Mouse (Mus musculus) forebrain, embryonic 12.5 days (tissue): ENCODE data around the gene Spin1. TPM values are rescaled to one million over a fixed set of nuclear protein-coding genes. Genes with fewer than 3 reads are reported as not detected.

Experiments
- ATAC-seq: fragments of 200-750 bp; cut with Nextera tagmentation; 2 replicates; pipeline ENCODE4 v1.8.0; 2017; ENCODE audit warnings: moderate TSS enrichment; ENCODE audit not compliant: low FRiP score
- H3K27ac ChIP-seq: fragments of 300-500 bp; sonication (generic); 2 replicates; pipeline ENCODE4 v1.5.1; 2016; ENCODE audit warnings: mild to moderate bottlenecking
- H3K27me3 ChIP-seq: fragments of 300-500 bp; sonication (generic); 2 replicates; pipeline ENCODE4 v1.6.1; 2016; ENCODE audit warnings: mild to moderate bottlenecking
- H3K36me3 ChIP-seq: fragments of 300-500 bp; sonication (generic); replicated peaks from 2 replicates; pipeline ENCODE4 v1.6.1; 2016; ENCODE audit warnings: mild to moderate bottlenecking
- H3K4me1 ChIP-seq: fragments of 300-500 bp; sonication (generic); 2 replicates; pipeline ENCODE4 v1.6.1; 2016
- H3K4me2 ChIP-seq: fragments of 300-500 bp; sonication (generic); 2 replicates; pipeline ENCODE4 v1.6.1; 2016; ENCODE audit warnings: mild to moderate bottlenecking, moderate library complexity
- H3K4me3 ChIP-seq: fragments of 300-500 bp; sonication (generic); replicated peaks from 2 replicates; pipeline ENCODE4 v1.5.1; 2016; ENCODE audit warnings: mild to moderate bottlenecking
- H3K9ac ChIP-seq: fragments of 300-500 bp; sonication (generic); 2 replicates; pipeline ENCODE4 v1.6.1; 2016; ENCODE audit warnings: mild to moderate bottlenecking
- H3K9me3 ChIP-seq: fragments of 300-500 bp; sonication (generic); 2 replicates; pipeline ENCODE4 v1.6.1; 2016
- WGBS: fragments of 180-500 bp; shearing (Covaris S2); methylation state at CpG from one replicate; pipeline ENCODE4 v1.1.7; 2016; 5-methylcytosine and 5-hydroxymethylcytosine counted together
- polyA plus RNA-seq: library from polyadenylated mRNA; unstranded; fragments of >200 nt; fragmentation: Nextera tagmentation; extraction: Ambion mirVana; gene quantifications from 2 replicates; pipeline ENCODE4 v1.2.1, GENCODE M21; 2016

The Spin1 gene
- polyA plus RNA-seq, 1 experiment from 2014 or later, result 120 TPM

DNA sequence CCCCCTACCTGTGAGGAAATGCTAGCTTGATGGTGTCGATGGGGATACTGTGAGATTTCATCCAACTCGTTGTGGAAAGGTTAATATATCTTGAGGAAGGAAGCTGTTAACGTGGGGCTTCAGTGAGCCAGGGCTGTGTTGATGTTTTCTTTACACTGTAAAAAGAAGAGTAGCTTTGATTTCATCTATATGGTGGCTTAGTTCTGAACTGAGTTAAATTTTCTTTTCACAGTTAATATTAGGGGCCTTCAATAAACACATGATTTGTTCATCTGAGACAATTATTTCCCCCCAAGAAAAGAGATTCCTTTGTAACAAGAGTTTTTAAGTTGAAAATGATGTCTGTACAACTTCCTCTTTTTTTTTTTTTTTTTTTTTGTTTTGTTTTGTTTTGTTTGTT is 56.6 kb downstream of the Spin1 start:
- H3K9ac ChIP-seq, result no peak overlapping the region
- peaks cover 41% of the 10 kb centered on the region for H3K36me3 ChIP-seq
- no peaks in the 10 kb centered on the region for H3K27me3 ChIP-seq
- WGBS, result 88% methylated on average over 3 of the region's 3 CpGs
- H3K4me2 ChIP-seq, result no peak overlapping the region
- H3K4me1 ChIP-seq, result no peaks in the 10 kb centered on the region
- H3K4me3 ChIP-seq, result no peak overlapping the region
- H3K9me3 ChIP-seq, result no peaks in the 10 kb centered on the region
- ATAC-seq, result no peak
- no peak overlapping the region for H3K27ac ChIP-seq

DNA sequence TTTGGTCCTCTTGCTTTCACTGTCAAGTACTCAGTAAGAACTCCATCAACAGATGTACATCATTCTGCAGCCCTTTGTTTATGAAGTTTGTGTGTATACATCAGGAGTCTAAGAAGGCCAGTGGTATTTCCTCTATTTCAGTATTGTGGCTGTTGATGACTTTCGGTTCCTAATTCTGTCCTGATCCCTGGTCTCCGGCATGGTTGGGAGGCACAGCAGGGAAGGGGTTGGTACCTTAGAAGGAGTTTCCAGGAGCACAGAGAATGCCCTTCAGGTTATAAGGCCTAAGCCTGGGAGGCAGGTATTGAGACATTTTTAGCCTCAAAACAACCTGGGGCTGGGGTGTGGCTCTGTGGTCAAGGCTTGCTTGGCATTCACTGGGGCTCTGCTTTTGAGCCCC is 61.0 kb downstream of the Spin1 start:
- no peak overlapping the region for H3K4me3 ChIP-seq
- 83% methylated on average over 2 of the region's 2 CpGs for WGBS

GRCm38 (mm10) chr13:51162246-51162645 is 61.6 kb downstream of the Spin1 start:
- Histone ChIP-seq H3K27me3 (no peaks in the 10 kb centered on the region), H3K4me1 (no peaks in the 10 kb centered on the region)
- WGBS, result 91% methylated on average over 6 of the region's 6 CpGs

More for the DNA sequence above, 61.0 kb downstream of the Spin1 start:
- H3K27ac ChIP-seq, result no peak overlapping the region
- no peak overlapping the region for H3K4me2 ChIP-seq
- H3K27me3 ChIP-seq, result no peaks in the 10 kb centered on the region
- H3K9ac ChIP-seq, result no peak overlapping the region
- H3K4me1 ChIP-seq, result no peaks in the 10 kb centered on the region
- ATAC-seq, result no peak
- H3K9me3 ChIP-seq, result no peaks in the 10 kb centered on the region
- H3K36me3 ChIP-seq, result peaks cover 12% of the 10 kb centered on the region; the same call in 1 of the 2 replicates

GRCm38 (mm10) chr13:51166711-51167110 is 66.0 kb downstream of the Spin1 start:
- Histone ChIP-seq H3K4me3 (no peak overlapping the region), H3K4me2 (no peak overlapping the region), H3K9ac (no peak overlapping the region), H3K4me1 (peaks cover 16% of the 10 kb centered on the region), H3K36me3 (no peaks in the 10 kb centered on the region), H3K9me3 (no peaks in the 10 kb centered on the region), H3K27me3 (peaks cover 21% of the 10 kb centered on the region), H3K27ac (no peak overlapping the region)
- whole genome bisulfite sequencing, result 75% methylated on average over 11 of the region's 11 CpGs
- no peak for ATAC-seq

More at GRCm38 (mm10) chr13:51162246-51162645, 61.6 kb downstream of the Spin1 start:
- H3K9ac ChIP-seq, result no peak overlapping the region
- no peak overlapping the region for H3K4me3 ChIP-seq
- ATAC-seq, result no peak
- H3K36me3 ChIP-seq, result peaks cover 11% of the 10 kb centered on the region; the same call in 1 of the 2 replicates
- H3K4me2 ChIP-seq, result no peak overlapping the region
- no peaks in the 10 kb centered on the region for H3K9me3 ChIP-seq
- no peak overlapping the region for H3K27ac ChIP-seq

DNA sequence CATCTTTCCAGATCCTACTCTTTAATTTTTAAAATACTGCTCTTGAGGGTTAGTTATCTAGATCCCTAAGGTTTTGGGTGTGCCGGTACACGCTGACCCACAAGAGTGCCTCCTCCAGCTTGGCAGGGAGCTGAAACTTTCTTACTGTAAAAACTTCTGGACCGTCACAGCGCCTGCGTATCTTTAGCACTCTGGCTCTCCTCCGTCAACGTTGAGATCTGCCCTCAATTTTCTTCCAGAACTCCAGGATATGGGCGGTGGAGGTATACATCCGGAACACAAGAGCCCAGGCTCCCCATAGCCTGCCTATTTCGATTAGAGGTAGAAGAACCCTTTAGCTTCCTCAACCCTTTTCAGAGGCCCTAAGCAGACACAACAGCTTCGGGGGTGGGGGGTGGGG is 69.5 kb downstream of the Spin1 start:
- no peak overlapping the region for H3K27ac ChIP-seq
- peaks cover 30% of the 10 kb centered on the region for H3K27me3 ChIP-seq
- H3K4me1 ChIP-seq, result peaks cover 18% of the 10 kb centered on the region
- no peaks in the 10 kb centered on the region for H3K9me3 ChIP-seq
- peak overlapping the region; percentile 42; the same call in 1 of the 2 replicates for H3K9ac ChIP-seq
- H3K4me2 ChIP-seq, result peak overlapping the region; percentile 99
- H3K4me3 ChIP-seq, result peak overlapping the region; percentile 51
- ATAC-seq, result peak; percentile 12; the same call in 1 of the 2 replicates
- WGBS, result 41% methylated on average over 11 of the region's 11 CpGs
- H3K36me3 ChIP-seq, result no peaks in the 10 kb centered on the region

DNA sequence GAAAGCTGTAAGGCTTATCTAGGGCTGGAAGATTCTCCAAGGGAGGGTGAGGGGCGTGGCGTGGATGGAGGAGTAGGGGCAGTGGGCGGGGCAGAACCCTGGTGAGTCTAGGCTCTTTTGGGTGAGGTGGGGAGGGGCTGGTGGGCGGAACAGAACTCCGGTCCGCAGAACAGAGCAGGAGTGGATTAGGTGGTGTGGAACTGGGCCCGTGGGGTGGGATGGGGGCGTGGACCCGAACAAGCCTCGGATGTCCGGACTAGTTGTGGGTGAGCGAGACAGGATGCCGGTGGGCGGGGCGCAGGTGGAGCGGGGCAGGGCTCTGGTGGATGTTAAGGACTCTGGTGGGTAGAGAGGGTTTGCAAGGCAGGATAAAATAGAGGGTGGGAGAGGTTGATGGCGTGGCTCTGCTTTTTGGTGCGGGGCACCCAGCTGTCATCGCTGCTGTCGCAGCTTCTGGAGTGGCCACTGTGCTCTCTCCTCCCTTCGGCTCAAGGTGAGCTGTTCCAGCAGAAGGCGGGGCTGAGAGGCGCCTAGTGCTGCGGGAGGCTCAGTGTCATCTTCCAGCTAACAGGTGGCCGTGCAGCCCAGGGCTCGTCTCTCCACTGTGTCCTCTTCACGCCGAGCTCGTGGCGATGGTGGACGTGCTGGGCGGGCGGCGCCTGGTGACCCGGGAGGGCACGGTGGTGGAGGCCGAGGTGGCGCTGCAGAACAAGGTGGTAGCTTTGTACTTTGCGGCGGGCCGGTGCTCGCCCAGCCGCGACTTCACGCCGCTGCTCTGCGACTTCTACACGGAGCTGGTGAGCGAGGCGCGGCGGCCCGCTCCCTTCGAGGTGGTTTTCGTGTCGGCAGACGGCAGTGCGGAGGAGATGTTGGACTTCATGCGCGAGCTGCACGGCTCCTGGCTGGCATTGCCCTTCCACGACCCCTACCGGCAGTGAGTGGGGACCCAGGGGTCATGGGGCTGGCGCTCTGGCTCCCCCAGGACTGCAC is 70.3 kb downstream of the Spin1 start, which contains the start of gene Nxnl2:
Gene Nxnl2 (plus strand): TSS at position 332 of the 990 bp plus-strand sequence.
- peak within 1 kb of the TSS; percentile 51 for H3K4me3 ChIP-seq
- peaks cover 30% of the 10 kb centered on the region for H3K27me3 ChIP-seq
- H3K27ac ChIP-seq, result no peak within 1 kb of the TSS
- peak within 1 kb of the TSS; percentile 42 for H3K9ac ChIP-seq
- ATAC-seq, result peak; percentile 75
- peaks cover 18% of the 10 kb centered on the region for H3K4me1 ChIP-seq
- peak within 1 kb of the TSS; percentile 99 for H3K4me2 ChIP-seq
- no peaks in the 10 kb centered on the region for H3K36me3 ChIP-seq
- H3K9me3 ChIP-seq, result no peaks in the 10 kb centered on the region
- under 1% methylated on average over 64 of the region's 64 CpGs for WGBS

GRCm38 (mm10) chr13:51172601-51173000 is 71.9 kb downstream of the Spin1 start:
- H3K36me3 ChIP-seq, result no peaks in the 10 kb centered on the region
- no peak overlapping the region for H3K27ac ChIP-seq
- H3K4me1 ChIP-seq, result peaks cover 18% of the 10 kb centered on the region
- no peaks in the 10 kb centered on the region for H3K9me3 ChIP-seq
- no peak overlapping the region for H3K9ac ChIP-seq
- no peak overlapping the region for H3K4me2 ChIP-seq
- peaks cover 30% of the 10 kb centered on the region for H3K27me3 ChIP-seq
- no peak for ATAC-seq
- 91% methylated on average over 7 of the region's 7 CpGs for WGBS
- H3K4me3 ChIP-seq, result no peak overlapping the region

DNA sequence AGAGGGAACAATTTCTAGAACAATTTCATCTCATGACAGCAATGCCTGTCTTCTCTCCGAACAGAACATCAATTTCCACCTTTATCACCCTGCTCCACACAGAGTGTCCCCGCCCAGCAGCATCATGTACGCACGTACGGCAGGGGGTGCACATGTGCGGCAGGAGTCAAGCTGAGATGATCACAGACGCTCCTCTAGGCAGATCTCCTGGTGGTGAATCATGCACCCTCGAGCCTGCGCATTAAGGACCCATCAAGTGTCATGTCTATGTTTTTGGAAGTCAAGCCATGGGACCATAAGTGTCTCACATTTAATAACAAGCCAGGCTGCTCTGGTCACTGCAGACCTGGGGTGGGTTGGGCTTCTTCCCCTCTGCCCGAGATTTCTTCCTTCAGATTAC is 78.3 kb downstream of the Spin1 start:
- ATAC-seq, result no peak
- Histone ChIP-seq H3K4me3 (no peak overlapping the region), H3K9me3 (no peaks in the 10 kb centered on the region), H3K27ac (no peak overlapping the region), H3K4me2 (no peak overlapping the region), H3K36me3 (no peaks in the 10 kb centered on the region), H3K9ac (no peak overlapping the region), H3K27me3 (no peaks in the 10 kb centered on the region), H3K4me1 (no peaks in the 10 kb centered on the region)
- 89% methylated on average over 10 of the region's 10 CpGs for WGBS

GRCm38 (mm10) chr13:51179362-51179761 is 78.7 kb downstream of the Spin1 start:
- H3K27me3 ChIP-seq, result no peaks in the 10 kb centered on the region
- H3K27ac ChIP-seq, result no peak overlapping the region
- H3K9me3 ChIP-seq, result no peaks in the 10 kb centered on the region
- 74% methylated on average over 3 of the region's 3 CpGs for WGBS
- no peak for ATAC-seq
- no peaks in the 10 kb centered on the region for H3K36me3 ChIP-seq
- no peaks in the 10 kb centered on the region for H3K4me1 ChIP-seq
- H3K4me3 ChIP-seq, result no peak overlapping the region
- H3K9ac ChIP-seq, result no peak overlapping the region
- no peak overlapping the region for H3K4me2 ChIP-seq

GRCm38 (mm10) chr13:51182236-51182635 is 81.6 kb downstream of the Spin1 start:
- Histone ChIP-seq H3K4me2 (no peak overlapping the region), H3K27me3 (no peaks in the 10 kb centered on the region), H3K36me3 (no peaks in the 10 kb centered on the region), H3K27ac (no peak overlapping the region), H3K9me3 (no peaks in the 10 kb centered on the region), H3K4me1 (no peaks in the 10 kb centered on the region), H3K9ac (no peak overlapping the region), H3K4me3 (no peak overlapping the region)
- WGBS, result 86% methylated on average over 7 of the region's 7 CpGs
- ATAC-seq, result no peak

DNA sequence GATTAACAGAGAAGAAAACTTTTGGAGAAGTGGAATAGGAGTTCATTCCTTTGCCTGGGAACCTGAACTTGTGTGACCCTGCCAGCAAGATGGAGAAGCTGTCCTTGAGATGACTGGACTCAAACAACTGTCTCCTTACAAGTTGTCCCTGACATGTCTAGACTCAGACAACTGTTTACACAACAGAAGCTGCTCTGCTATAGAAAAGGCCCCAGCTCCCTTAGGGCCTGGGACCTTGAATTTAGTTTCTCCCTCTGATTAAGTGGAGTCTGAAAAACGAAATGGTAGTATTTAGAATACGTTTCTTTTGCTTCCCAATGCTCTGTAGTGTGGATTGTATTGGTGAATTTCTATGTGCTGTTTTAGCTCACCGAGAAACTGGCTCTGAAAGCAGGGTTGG is 84.2 kb downstream of the Spin1 start:
- H3K27me3 ChIP-seq, result no peaks in the 10 kb centered on the region
- no peaks in the 10 kb centered on the region for H3K9me3 ChIP-seq
- no peak overlapping the region for H3K9ac ChIP-seq
- no peak overlapping the region for H3K4me3 ChIP-seq
- no peaks in the 10 kb centered on the region for H3K4me1 ChIP-seq
- WGBS, result 80% methylated on average over 3 of the region's 3 CpGs
- no peak overlapping the region for H3K4me2 ChIP-seq
- no peak for ATAC-seq
- H3K36me3 ChIP-seq, result no peaks in the 10 kb centered on the region
- H3K27ac ChIP-seq, result no peak overlapping the region

DNA sequence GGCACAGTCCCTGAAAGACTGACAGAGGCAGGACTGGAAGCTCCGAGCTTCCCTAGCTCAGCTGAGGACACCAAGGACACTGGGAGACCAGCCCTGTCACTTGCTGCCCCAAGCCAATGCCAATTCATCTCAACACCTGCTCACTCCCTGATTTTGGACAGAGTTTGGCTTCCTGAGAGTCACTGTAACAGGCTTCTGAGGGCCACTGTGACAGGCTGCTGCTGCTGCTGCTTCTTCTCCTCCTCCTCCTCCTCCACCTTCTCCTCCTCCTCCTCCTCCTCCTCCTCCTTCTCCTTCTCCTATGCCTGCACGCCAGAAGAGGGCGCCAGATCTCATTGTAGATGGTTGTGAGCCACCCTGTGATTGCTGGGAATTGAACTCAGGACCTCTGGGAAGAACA is 89.7 kb downstream of the Spin1 start:
- no peaks in the 10 kb centered on the region for H3K36me3 ChIP-seq
- H3K4me1 ChIP-seq, result no peaks in the 10 kb centered on the region
- no peak overlapping the region for H3K4me3 ChIP-seq
- ATAC-seq, result no peak
- no peak overlapping the region for H3K9ac ChIP-seq
- H3K27ac ChIP-seq, result no peak overlapping the region
- 62% methylated on average over 3 of the region's 3 CpGs for WGBS
- H3K4me2 ChIP-seq, result no peak overlapping the region
- no peaks in the 10 kb centered on the region for H3K27me3 ChIP-seq
- H3K9me3 ChIP-seq, result no peaks in the 10 kb centered on the region
